Mouse (Mus musculus): ENCODE data around the gene Osbp2. TPM values are rescaled to one million over a fixed set of nuclear protein-coding genes. Genes with fewer than 3 reads are reported as not detected.
"Not testable (repeated sequence)": the region's sequence is repeated elsewhere in the genome, so short reads cannot be mapped to it uniquely, and the experiment has no call there.

Osbp2 gene
- 0.27 and 0.37 TPM in 2 replicates for total RNA-seq (2012; rRNA removed)

GRCm38 (mm10) chr11:3863454-3864112, at the start of gene Osbp2:
Osbp2 (minus strand) TSS chr11:3863903.
- Histone ChIP-seq H3K9ac (ENCODE audit: insufficient read depth, low read depth, low read length, poor library complexity, severe bottlenecking) (peak within 1 kb of the TSS; percentile 55), H3K4me1 (ENCODE audit: control insufficient read depth in 2 of 2, insufficient read depth in 2 of 2, low read length in 2 of 2, poor library complexity in 1 of 2) (peaks cover 0 to 2% of the 10 kb centered on the region in 2 experiments; a peak in 1 of 4 replicates), H3K9me3 (ENCODE audit: control insufficient read depth, insufficient read depth, low read depth, low read length) (no peaks in the 10 kb centered on the region), H3K4me3 (ENCODE audit: insufficient read depth in 1 of 2, low read depth in 1 of 2, low read length in 2 of 2, poor library complexity in 1 of 2, severe bottlenecking in 1 of 2) (peak within 1 kb of the TSS; percentile 70 to 78), H3K36me3 (ENCODE audit: control insufficient read depth, insufficient read depth, low read length, poor library complexity, severe bottlenecking) (no peaks in the 10 kb centered on the region), H3K27ac (ENCODE audit: insufficient read depth, low read depth, low read length, poor library complexity, severe bottlenecking) (no peak within 1 kb of the TSS)
- TF ChIP-seq ZNF384 (IDR thresholded peaks at IDR 0.05; ENCODE audit: low read depth, low read length) (no peak), CHD2 (IDR thresholded peaks at IDR 0.05; ENCODE audit: low read depth, low read length) (no peak), HCFC1 (IDR thresholded peaks at IDR 0.05; ENCODE audit: borderline replicate concordance, insufficient read depth, low read length) (no peak), MAFK (IDR thresholded peaks at IDR 0.05; ENCODE audit: insufficient read depth, low read depth, low read length) (no peak), ZC3H11A (IDR thresholded peaks at IDR 0.05; ENCODE audit: borderline replicate concordance, low read depth, low read length) (no peak)
- in situ Hi-C loops (cut with MboI; ENCODE audit: low sequenced_read_pairs in 2 of 2, unreplicated experiment in 2 of 2): no loop called here
- no peak for DNase-seq (ENCODE audit: low read depth, low spot score)

GRCm38 (mm10) chr11:3912875-3913271, 49.2 kb upstream of the Osbp2 start:
- TF ChIP-seq HCFC1 (IDR thresholded peaks at IDR 0.05; ENCODE audit: borderline replicate concordance, insufficient read depth, low read length) (no peak), MAFK (IDR thresholded peaks at IDR 0.05; ENCODE audit: insufficient read depth, low read depth, low read length) (no peak), ZC3H11A (IDR thresholded peaks at IDR 0.05; ENCODE audit: borderline replicate concordance, low read depth, low read length) (no peak), CHD2 (IDR thresholded peaks at IDR 0.05; ENCODE audit: low read depth, low read length) (no peak), ZNF384 (IDR thresholded peaks at IDR 0.05; ENCODE audit: low read depth, low read length) (no peak)
- in situ Hi-C loops (cut with MboI; ENCODE audit: low sequenced_read_pairs in 2 of 2, unreplicated experiment in 2 of 2): no loop called here
- no peak for DNase-seq (ENCODE audit: low read depth, low spot score)
- H3K27ac ChIP-seq (ENCODE audit: insufficient read depth, low read depth, low read length, poor library complexity, severe bottlenecking): no peak overlapping the region
- H3K4me1 ChIP-seq (ENCODE audit: control insufficient read depth in 2 of 2, insufficient read depth in 2 of 2, low read length in 2 of 2, poor library complexity in 1 of 2): peaks cover 3 to 7% of the 10 kb centered on the region in 2 experiments; a peak in 2 of 4 replicates
- no peaks in the 10 kb centered on the region for H3K36me3 ChIP-seq (ENCODE audit: control insufficient read depth, insufficient read depth, low read length, poor library complexity, severe bottlenecking)
- H3K9me3 ChIP-seq (ENCODE audit: control insufficient read depth, insufficient read depth, low read depth, low read length): no peaks in the 10 kb centered on the region
- H3K4me3 ChIP-seq (ENCODE audit: insufficient read depth in 1 of 2, low read depth in 1 of 2, low read length in 2 of 2, poor library complexity in 1 of 2, severe bottlenecking in 1 of 2): peak overlapping the region; percentile 64 to 87
- peak overlapping the region; percentile 63; the same call in 1 of the 2 replicates for H3K9ac ChIP-seq (ENCODE audit: insufficient read depth, low read depth, low read length, poor library complexity, severe bottlenecking)

- Histone ChIP-seq H3K9ac (ENCODE audit: insufficient read depth, low read depth, low read length, poor library complexity, severe bottlenecking) (no peak overlapping the region), H3K9me3 (ENCODE audit: control insufficient read depth, insufficient read depth, low read depth, low read length) (no peaks in the 10 kb centered on the region), H3K27ac (ENCODE audit: insufficient read depth, low read depth, low read length, poor library complexity, severe bottlenecking) (no peak overlapping the region), H3K4me3 (ENCODE audit: insufficient read depth in 1 of 2, low read depth in 1 of 2, low read length in 2 of 2, poor library complexity in 1 of 2, severe bottlenecking in 1 of 2) (peak overlapping the region; percentile 64 to 87; a peak in 2 of 4 replicates), H3K36me3 (ENCODE audit: control insufficient read depth, insufficient read depth, low read length, poor library complexity, severe bottlenecking) (no peaks in the 10 kb centered on the region; the same call in 1 of the 2 replicates), H3K4me1 (ENCODE audit: control insufficient read depth in 2 of 2, insufficient read depth in 2 of 2, low read length in 2 of 2, poor library complexity in 1 of 2) (peaks cover 3 to 7% of the 10 kb centered on the region in 2 experiments; a peak in 2 of 4 replicates)
- no peak for TF ChIP-seq CHD2 (IDR thresholded peaks at IDR 0.05; ENCODE audit: low read depth, low read length)
- TF ChIP-seq MAFK (IDR thresholded peaks at IDR 0.05; ENCODE audit: insufficient read depth, low read depth, low read length): no peak
- TF ChIP-seq ZNF384 (IDR thresholded peaks at IDR 0.05; ENCODE audit: low read depth, low read length): no peak
- TF ChIP-seq ZC3H11A (IDR thresholded peaks at IDR 0.05; ENCODE audit: borderline replicate concordance, low read depth, low read length): no peak
- DNase-seq (ENCODE audit: low read depth, low spot score): no peak
- in situ Hi-C loops (cut with MboI; ENCODE audit: low sequenced_read_pairs in 2 of 2, unreplicated experiment in 2 of 2): no loop called here
These were observed 48.6 kb upstream of the Osbp2 start for GRCm38 (mm10) chr11:3912100-3912874.

- DNase-seq (ENCODE audit: low read depth, low spot score); H3K4me3 ChIP-seq (ENCODE audit: insufficient read depth in 1 of 2, low read depth in 1 of 2, low read length in 2 of 2, poor library complexity in 1 of 2, severe bottlenecking in 1 of 2); H3K27ac ChIP-seq (ENCODE audit: insufficient read depth, low read depth, low read length, poor library complexity, severe bottlenecking); in situ Hi-C loops (cut with MboI; ENCODE audit: low sequenced_read_pairs in 2 of 2, unreplicated experiment in 2 of 2); H3K36me3 ChIP-seq (ENCODE audit: control insufficient read depth, insufficient read depth, low read length, poor library complexity, severe bottlenecking); H3K9me3 ChIP-seq (ENCODE audit: control insufficient read depth, insufficient read depth, low read depth, low read length); H3K4me1 ChIP-seq (ENCODE audit: control insufficient read depth in 2 of 2, insufficient read depth in 2 of 2, low read length in 2 of 2, poor library complexity in 1 of 2); H3K9ac ChIP-seq (ENCODE audit: insufficient read depth, low read depth, low read length, poor library complexity, severe bottlenecking): not testable (repeated sequence)
These were observed 47.7 kb upstream of the Osbp2 start for GRCm38 (mm10) chr11:3911440-3911839.

All from ES-E14 (cell line).